Mouse (Mus musculus) neural tube, embryonic 15.5 days (tissue): ENCODE measurements around the gene Bcap29. TPM values are rescaled to one million over a fixed set of nuclear protein-coding genes. Genes with fewer than 3 reads are reported as not detected.

ENCODE experiments used
- ATAC-seq: fragments of 200-750 bp; cut with Nextera tagmentation; 2 replicates; pipeline ENCODE4 v1.8.0; 2017; ENCODE audit warnings: mild to moderate bottlenecking, moderate TSS enrichment, moderate library complexity; ENCODE audit not compliant: low FRiP score
- H3K27ac ChIP-seq: fragments of 300-500 bp; sonication (generic); replicated peaks from 2 replicates; pipeline ENCODE4 v1.5.1; 2015; ENCODE audit warnings: mild to moderate bottlenecking, inconsistent platforms
- H3K27me3 ChIP-seq: fragments of 300-500 bp; sonication (generic); replicated peaks from 2 replicates; pipeline ENCODE4 v1.6.1; 2015; ENCODE audit warnings: inconsistent platforms
- H3K36me3 ChIP-seq: fragments of 300-500 bp; sonication (generic); 2 replicates; pipeline ENCODE4 v1.6.1; 2015; ENCODE audit warnings: inconsistent platforms
- H3K4me1 ChIP-seq: fragments of 300-500 bp; sonication (generic); 2 replicates; pipeline ENCODE4 v1.6.1; 2015; ENCODE audit warnings: inconsistent platforms
- H3K4me2 ChIP-seq: fragments of 300-500 bp; sonication (generic); 2 replicates; pipeline ENCODE4 v1.6.1; 2015; ENCODE audit warnings: inconsistent platforms, mild to moderate bottlenecking, moderate library complexity
- H3K4me3 ChIP-seq: fragments of 300-500 bp; sonication (generic); replicated peaks from 2 replicates; pipeline ENCODE4 v1.5.1; 2015; ENCODE audit warnings: mild to moderate bottlenecking, inconsistent platforms
- H3K9ac ChIP-seq: fragments of 300-500 bp; sonication (generic); replicated peaks from 2 replicates; pipeline ENCODE4 v1.6.1; 2015; ENCODE audit warnings: mild to moderate bottlenecking, inconsistent platforms
- H3K9me3 ChIP-seq: fragments of 300-500 bp; sonication (generic); replicated peaks from 2 replicates; pipeline ENCODE4 v1.6.1; 2016; ENCODE audit warnings: inconsistent platforms
- WGBS: fragments of 180-500 bp; shearing (Covaris S2); methylation state at CpG from one replicate; pipeline ENCODE4 v1.1.7; 2015; ENCODE audit warnings: mixed read lengths; 5-methylcytosine and 5-hydroxymethylcytosine counted together
- polyA plus RNA-seq: library from polyadenylated mRNA; unstranded; fragments of >200 nt; fragmentation: Nextera tagmentation; extraction: Ambion mirVana; gene quantifications from 2 replicates; pipeline ENCODE4 v1.2.1, GENCODE M21; 2015

The Bcap29 gene
- polyA plus RNA-seq, 1 experiment from 2014 or later, result 31.4 TPM

GRCm38 (mm10) chr12:31620106-31620505 lies 14.4 kb downstream of the Bcap29 start:
- ATAC-seq, result no peak
- Histone ChIP-seq H3K4me2 (no peak overlapping the region), H3K27me3 (no peaks in the 10 kb centered on the region), H3K9me3 (no peaks in the 10 kb centered on the region), H3K36me3 (peaks cover 6% of the 10 kb centered on the region), H3K4me3 (no peak overlapping the region), H3K27ac (no peak overlapping the region), H3K4me1 (no peaks in the 10 kb centered on the region), H3K9ac (no peak overlapping the region)
- 88% methylated on average over 8 of the region's 8 CpGs for WGBS

- H3K4me1 ChIP-seq, result no peaks in the 10 kb centered on the region
- H3K4me3 ChIP-seq, result no peak overlapping the region
- 66% methylated on average over 4 of the region's 4 CpGs for WGBS
- H3K9me3 ChIP-seq, result no peaks in the 10 kb centered on the region
- H3K9ac ChIP-seq, result no peak overlapping the region
- peaks cover 6% of the 10 kb centered on the region for H3K36me3 ChIP-seq
- no peak overlapping the region for H3K27ac ChIP-seq
- H3K4me2 ChIP-seq, result no peak overlapping the region
- H3K27me3 ChIP-seq, result no peaks in the 10 kb centered on the region
- ATAC-seq, result no peak
Measured at GRCm38 (mm10) chr12:31613353-31613752, 21.1 kb downstream of the Bcap29 start.

- WGBS, result 12% methylated on average over 3 of the region's 3 CpGs
- H3K27ac ChIP-seq, result no peak overlapping the region
- H3K9ac ChIP-seq, result no peak overlapping the region
- no peak overlapping the region for H3K4me3 ChIP-seq
- H3K27me3 ChIP-seq, result no peaks in the 10 kb centered on the region
- no peak for ATAC-seq
- no peaks in the 10 kb centered on the region for H3K4me1 ChIP-seq
- no peaks in the 10 kb centered on the region for H3K9me3 ChIP-seq
- no peak overlapping the region for H3K4me2 ChIP-seq
- H3K36me3 ChIP-seq, result no peaks in the 10 kb centered on the region
Measured at GRCm38 (mm10) chr12:31608138-31608537, 26.3 kb downstream of the Bcap29 start.

- Histone ChIP-seq H3K36me3 (no peaks in the 10 kb centered on the region; the same call in 1 of the 2 replicates), H3K9ac (no peak overlapping the region), H3K4me2 (no peak overlapping the region), H3K4me1 (no peaks in the 10 kb centered on the region), H3K27me3 (no peaks in the 10 kb centered on the region), H3K9me3 (no peaks in the 10 kb centered on the region), H3K4me3 (no peak overlapping the region), H3K27ac (no peak overlapping the region)
- ATAC-seq, result no peak
- WGBS, result 94% methylated on average over 3 of the region's 3 CpGs
Measured at GRCm38 (mm10) chr12:31604894-31605293, 29.6 kb downstream of the Bcap29 start.

GRCm38 (mm10) chr12:31603586-31603985 lies 30.9 kb downstream of the Bcap29 start:
- ATAC-seq, result no peak
- Histone ChIP-seq H3K36me3 (no peaks in the 10 kb centered on the region; the same call in 1 of the 2 replicates), H3K27ac (no peak overlapping the region), H3K4me1 (no peaks in the 10 kb centered on the region), H3K4me2 (no peak overlapping the region), H3K27me3 (no peaks in the 10 kb centered on the region), H3K9ac (no peak overlapping the region), H3K9me3 (no peaks in the 10 kb centered on the region), H3K4me3 (no peak overlapping the region)
- WGBS, result 80% methylated on average over 6 of the region's 6 CpGs

GRCm38 (mm10) chr12:31594296-31594695 lies 40.2 kb downstream of the Bcap29 start:
- Histone ChIP-seq H3K4me3 (no peak overlapping the region), H3K9me3 (no peaks in the 10 kb centered on the region), H3K27ac (no peak overlapping the region), H3K36me3 (no peaks in the 10 kb centered on the region), H3K27me3 (no peaks in the 10 kb centered on the region), H3K4me1 (no peaks in the 10 kb centered on the region), H3K4me2 (no peak overlapping the region), H3K9ac (no peak overlapping the region)
- WGBS, result 72% methylated on average over 3 of the region's 3 CpGs
- no peak for ATAC-seq

GRCm38 (mm10) chr12:31592011-31592410 lies 42.4 kb downstream of the Bcap29 start:
- ATAC-seq, result no peak
- 26% methylated on average over 3 of the region's 3 CpGs for WGBS
- H3K36me3 ChIP-seq, result no peaks in the 10 kb centered on the region

GRCm38 (mm10) chr12:31583726-31584125 lies 50.7 kb downstream of the Bcap29 start:
- no peaks in the 10 kb centered on the region for H3K27me3 ChIP-seq
- WGBS, result 85% methylated on average over 2 of the region's 2 CpGs
- no peak for ATAC-seq
- no peak overlapping the region for H3K9ac ChIP-seq
- H3K4me1 ChIP-seq, result 0 out of 2 replicates have a peak, but pooled peaks cover 4% of the 10 kb centered on the region
- no peaks in the 10 kb centered on the region for H3K9me3 ChIP-seq
- no peak overlapping the region for H3K4me2 ChIP-seq
- H3K4me3 ChIP-seq, result no peak overlapping the region
- H3K27ac ChIP-seq, result no peak overlapping the region
- no peaks in the 10 kb centered on the region for H3K36me3 ChIP-seq

More at GRCm38 (mm10) chr12:31592011-31592410, 42.4 kb downstream of the Bcap29 start:
- Histone ChIP-seq H3K9ac (no peak overlapping the region), H3K9me3 (no peaks in the 10 kb centered on the region), H3K27me3 (no peaks in the 10 kb centered on the region), H3K4me3 (no peak overlapping the region), H3K4me2 (no peak overlapping the region), H3K27ac (no peak overlapping the region), H3K4me1 (no peaks in the 10 kb centered on the region)

- WGBS, result 88% methylated on average over 5 of the region's 5 CpGs
Measured at GRCm38 (mm10) chr12:31582081-31582480, 52.4 kb downstream of the Bcap29 start.

GRCm38 (mm10) chr12:31581319-31581810 lies 53.1 kb downstream of the Bcap29 start:
- 49% methylated on average over 7 of the region's 7 CpGs for WGBS
- H3K4me2 ChIP-seq, result no peak overlapping the region
- H3K36me3 ChIP-seq, result no peaks in the 10 kb centered on the region
- H3K4me1 ChIP-seq, result 0 out of 2 replicates have a peak, but pooled peaks cover 4% of the 10 kb centered on the region
- H3K4me3 ChIP-seq, result no peak overlapping the region
- no peaks in the 10 kb centered on the region for H3K27me3 ChIP-seq
- ATAC-seq, result no peak
- H3K9ac ChIP-seq, result no peak overlapping the region
- H3K9me3 ChIP-seq, result no peaks in the 10 kb centered on the region
- no peak overlapping the region for H3K27ac ChIP-seq

More at GRCm38 (mm10) chr12:31582081-31582480, 52.4 kb downstream of the Bcap29 start:
- Histone ChIP-seq H3K9ac (no peak overlapping the region), H3K4me1 (0 out of 2 replicates have a peak, but pooled peaks cover 4% of the 10 kb centered on the region), H3K27me3 (no peaks in the 10 kb centered on the region), H3K27ac (no peak overlapping the region), H3K36me3 (no peaks in the 10 kb centered on the region), H3K4me2 (no peak overlapping the region), H3K9me3 (no peaks in the 10 kb centered on the region), H3K4me3 (no peak overlapping the region)
- no peak for ATAC-seq

GRCm38 (mm10) chr12:31580634-31581318 lies 53.7 kb downstream of the Bcap29 start:
- ATAC-seq, result peak; percentile 89
- Histone ChIP-seq H3K36me3 (no peaks in the 10 kb centered on the region), H3K4me1 (0 out of 2 replicates have a peak, but pooled peaks cover 4% of the 10 kb centered on the region), H3K27me3 (no peaks in the 10 kb centered on the region), H3K9ac (no peak overlapping the region), H3K9me3 (no peaks in the 10 kb centered on the region), H3K4me3 (no peak overlapping the region), H3K27ac (no peak overlapping the region), H3K4me2 (no peak overlapping the region)
- 76% methylated on average over 5 of the region's 5 CpGs for WGBS
